Mouse (Mus musculus) activated CD4-positive, CD25-positive, alpha-beta regulatory T cell, adult 4 months (primary cell): ENCODE results near the gene Togaram2. TPM values are rescaled to one million over a fixed set of nuclear protein-coding genes. Genes with fewer than 3 reads are reported as not detected.
"Not testable (repeated sequence)": the region's sequence is repeated elsewhere in the genome, so short reads cannot be mapped to it uniquely, and the experiment has no call there.

Source experiments
- ATAC-seq: one replicate; pipeline ENCODE4 v1.8.0; 2017
- polyA plus RNA-seq, 2 experiments: library from polyadenylated mRNA; unstranded; fragments of 100-300 nt; shearing (Covaris generic); gene quantifications; one replicate each; pipeline ENCODE4 v1.2.1; 2017

The Togaram2 gene
- polyA plus RNA-seq, 2 experiments from 2014 or later: not detected

GRCm38 (mm10) chr17:71742156-71742555 is 69.1 kb downstream of the Togaram2 start:
- no peak for ATAC-seq

DNA sequence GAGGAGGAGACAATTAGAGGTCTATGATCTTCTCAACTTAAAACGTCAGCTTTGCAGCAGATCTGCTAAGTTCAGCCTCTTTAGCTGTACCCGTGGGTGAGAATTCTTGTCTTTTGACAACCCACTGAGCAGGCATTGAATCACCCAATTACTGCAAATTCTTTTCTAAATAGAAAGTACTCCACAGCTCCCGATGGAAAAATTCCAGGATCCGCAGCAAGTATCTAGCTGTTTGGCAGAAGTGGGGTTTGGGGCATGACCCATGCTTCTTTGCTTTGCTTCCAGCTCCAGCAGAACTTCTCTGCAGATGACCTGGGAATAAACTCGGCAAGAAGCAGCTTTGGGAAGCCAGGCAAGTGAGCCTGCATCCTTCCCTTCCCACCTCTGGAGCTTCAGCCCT is 69.9 kb downstream of the Togaram2 start:
- ATAC-seq: no peak

DNA sequence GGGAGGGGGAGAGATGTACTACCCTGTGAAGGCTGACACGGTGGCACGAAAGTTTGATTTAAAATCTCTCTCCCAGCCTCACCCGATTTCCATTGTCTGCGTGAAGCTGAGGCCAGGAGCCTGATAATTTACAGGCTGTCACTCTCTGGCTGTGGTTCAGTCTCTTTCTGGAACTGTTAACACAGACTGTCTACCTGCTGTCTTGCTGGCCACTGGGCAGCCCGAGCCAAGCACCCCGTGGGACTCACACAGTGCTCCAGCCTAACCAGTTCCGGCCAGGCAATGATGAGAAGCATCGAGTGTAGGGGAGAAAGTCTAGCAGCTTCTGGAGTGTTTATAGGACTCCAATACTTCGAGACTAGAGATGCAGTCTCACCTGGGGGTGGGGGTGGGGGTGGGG is 73.1 kb downstream of the Togaram2 start:
- ATAC-seq: no peak

GRCm38 (mm10) chr17:71747561-71747960 is 74.5 kb downstream of the Togaram2 start:
- ATAC-seq: no peak

- ATAC-seq: no peak
These were observed 76.6 kb downstream of the Togaram2 start for GRCm38 (mm10) chr17:71749616-71750168.

DNA sequence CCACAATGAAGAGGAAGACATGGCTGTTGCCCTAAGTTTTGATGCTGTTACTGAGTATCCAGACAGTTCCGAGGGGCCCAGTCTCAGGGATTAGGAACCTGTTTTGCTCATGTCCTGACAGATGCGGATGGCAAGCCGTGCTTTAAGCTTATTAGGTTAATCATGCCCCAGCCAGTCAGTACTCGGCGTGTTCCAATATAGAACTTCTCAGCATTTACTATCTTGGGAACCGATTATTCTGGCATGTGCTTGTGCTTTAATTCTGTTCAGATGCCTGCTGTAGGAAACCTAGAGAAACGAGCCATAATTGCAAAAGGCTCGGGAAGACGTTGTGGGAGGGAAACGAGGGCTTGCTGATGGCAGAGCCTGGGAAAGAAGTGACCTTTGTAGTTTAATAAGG is 79.8 kb downstream of the Togaram2 start, which contains the start of gene Pcare:
Gene Pcare, minus strand, starts transcription at position 64 of the 400 bp plus-strand sequence.
- ATAC-seq: no peak

DNA sequence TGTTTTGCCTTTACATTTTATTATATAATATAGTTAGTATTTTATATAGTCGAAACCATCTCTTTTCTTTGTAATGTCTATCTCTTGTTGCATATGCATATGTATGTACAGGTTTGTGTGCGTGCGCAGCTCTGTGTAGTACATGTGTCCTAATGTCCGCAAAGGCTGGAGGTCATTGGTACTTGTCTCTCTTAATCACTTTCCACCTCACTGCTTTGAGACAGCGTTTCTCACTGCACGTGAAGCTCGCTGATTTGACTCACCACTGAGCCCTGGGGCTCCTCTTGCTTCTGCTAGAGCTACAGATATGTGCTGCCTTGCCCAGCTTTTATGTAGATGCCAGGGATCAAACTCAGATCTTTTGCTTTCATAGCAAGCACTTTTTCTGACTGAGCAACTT is 87.5 kb downstream of the Togaram2 start:
- no peak for ATAC-seq

GRCm38 (mm10) chr17:71768173-71768572 is 95.1 kb downstream of the Togaram2 start, which contains the start of gene Clip4:
TSS of gene Clip4 (plus strand) at chr17:71768473.
- ATAC-seq: not testable (repeated sequence)

DNA sequence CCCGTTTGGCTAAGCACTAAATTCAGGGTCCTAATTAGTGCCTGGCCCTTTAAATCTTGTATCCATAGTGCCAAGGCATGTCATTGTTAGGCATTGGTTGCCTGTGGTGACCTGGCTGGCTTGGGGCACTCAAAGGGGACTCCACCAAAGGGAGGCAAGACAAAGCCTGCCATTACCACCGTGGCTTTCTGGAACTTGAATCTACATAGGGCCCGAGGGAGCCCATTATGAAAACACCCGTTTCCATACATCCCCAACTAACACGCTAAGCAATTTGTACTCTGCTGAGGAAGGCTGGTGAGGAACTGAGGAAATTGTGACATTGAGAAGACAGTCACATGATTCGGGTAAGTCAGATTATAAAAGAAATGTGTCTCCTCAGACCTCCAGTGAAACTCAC is 96.5 kb downstream of the Togaram2 start:
- ATAC-seq: no peak

DNA sequence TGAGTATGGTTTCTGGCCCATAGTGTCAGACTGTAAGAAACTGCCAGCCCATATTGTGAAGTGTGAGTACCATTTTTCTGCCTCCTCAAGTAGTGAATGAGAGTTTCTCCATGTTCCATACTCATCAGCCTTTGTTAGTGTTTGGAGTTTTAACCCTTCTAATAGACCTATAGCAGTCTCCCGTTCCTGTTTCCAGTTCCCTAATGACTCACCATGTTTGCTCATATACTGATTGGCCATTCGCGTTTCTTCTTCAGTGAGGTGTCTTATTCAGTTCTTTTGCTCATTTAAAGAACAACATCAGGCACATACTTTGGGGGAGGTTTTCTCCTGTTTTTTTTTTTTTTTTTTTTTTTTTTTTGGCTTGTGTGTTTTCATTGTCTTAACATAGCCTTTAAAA is 97.6 kb downstream of the Togaram2 start:
- no peak for ATAC-seq

- no peak for ATAC-seq
These were observed 101.1 kb downstream of the Togaram2 start for GRCm38 (mm10) chr17:71774173-71774572.

- ATAC-seq: no peak
These were observed 102.2 kb downstream of the Togaram2 start for GRCm38 (mm10) chr17:71775279-71775678.

DNA sequence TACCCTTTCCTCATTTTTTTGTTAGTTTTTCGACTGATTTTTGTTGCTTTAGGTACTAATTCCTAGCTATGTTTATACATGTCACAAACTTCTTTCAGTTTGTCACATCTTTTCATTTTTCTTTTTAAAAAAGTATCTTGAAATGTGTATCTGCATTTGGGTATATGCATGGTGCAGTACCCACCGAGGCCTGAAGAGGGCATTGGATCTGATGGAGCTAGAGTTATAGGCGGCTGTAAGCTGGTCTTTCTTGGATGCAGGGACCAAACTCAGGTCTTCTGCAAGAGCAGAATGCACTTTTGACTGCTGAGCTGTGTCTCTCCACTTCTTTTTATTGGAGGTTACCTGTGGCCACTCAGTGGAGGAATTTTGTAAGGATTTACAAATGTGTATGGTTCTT is 105.6 kb downstream of the Togaram2 start:
- no peak for ATAC-seq

Other genes starting within 250 kb of the Togaram2 start
- 10 to 100 TPM; 17.1 to 19.9 TPM for gene Gm4707, start 213.3 kb upstream of the Togaram2 start, polyA plus RNA-seq
- 10 to 100 TPM; 77.1 to 98.8 TPM for gene Smchd1, start 197.9 kb upstream of the Togaram2 start, polyA plus RNA-seq
- 10 to 100 TPM; 23.7 to 24.7 TPM for gene Ndc80, start 146.4 kb upstream of the Togaram2 start, polyA plus RNA-seq
- under 1 TPM; 0.54 to 0.93 TPM for gene Spdya, start 121.2 kb upstream of the Togaram2 start, polyA plus RNA-seq
- gene Wdr43, start 57.4 kb upstream of the Togaram2 start, polyA plus RNA-seq: 100 to 1,000 TPM; 106 to 132 TPM
- gene Pcare, start 79.6 kb downstream of the Togaram2 start, polyA plus RNA-seq: not detected
- gene Clip4, start 95.2 kb downstream of the Togaram2 start, polyA plus RNA-seq: not detected